Mouse (Mus musculus): Measurements from ENCODE around the gene Hdgf. TPM values are rescaled to one million over a fixed set of nuclear protein-coding genes. Genes with fewer than 3 reads are reported as not detected.

The Hdgf gene
- polyA plus RNA-seq, 1 experiment, result 169 TPM

GRCm38 (mm10) chr3:87948378-87949265 is 42.5 kb downstream of the Hdgf start, which contains the start of gene Crabp2:
Gene Crabp2, plus strand, starts transcription at chr3:87948666.
- TF ChIP-seq POLR2A (IDR thresholded peaks at IDR 0.05; ENCODE audit: extremely low read depth, insufficient read depth, low read length), result no peak
- no peak for TF ChIP-seq CTCF (IDR thresholded peaks at IDR 0.05; ENCODE audit: extremely low read depth, insufficient read depth, low read length)
- Histone ChIP-seq H3K4me3 (ENCODE audit: insufficient read depth, low read length) (peak within 1 kb of the TSS; percentile 15; the same call in 1 of the 2 replicates), H3K4me1 (ENCODE audit: control insufficient read depth, insufficient read depth, low read length) (peaks cover 3% of the 10 kb centered on the region; the same call in 1 of the 2 replicates)

GRCm38 (mm10) chr3:87949266-87949954 is 43.3 kb downstream of the Hdgf start:
- Histone ChIP-seq H3K4me1 (ENCODE audit: control insufficient read depth, insufficient read depth, low read length) (peaks cover 3% of the 10 kb centered on the region; the same call in 1 of the 2 replicates), H3K27ac (ENCODE audit: insufficient read depth, low read length) (no peak overlapping the region), H3K4me3 (ENCODE audit: insufficient read depth, low read length) (no peak overlapping the region)
- TF ChIP-seq POLR2A (IDR thresholded peaks at IDR 0.05; ENCODE audit: extremely low read depth, insufficient read depth, low read length) (no peak), CTCF (IDR thresholded peaks at IDR 0.05; ENCODE audit: extremely low read depth, insufficient read depth, low read length) (no peak)

More at GRCm38 (mm10) chr3:87948378-87949265, 42.5 kb downstream of the Hdgf start, which contains the start of gene Crabp2:
- no peak within 1 kb of the TSS for H3K27ac ChIP-seq (ENCODE audit: insufficient read depth, low read length)

GRCm38 (mm10) chr3:87949955-87950515 is 43.9 kb downstream of the Hdgf start:
- Histone ChIP-seq H3K4me3 (ENCODE audit: insufficient read depth, low read length) (no peak overlapping the region), H3K27ac (ENCODE audit: insufficient read depth, low read length) (no peak overlapping the region), H3K4me1 (ENCODE audit: control insufficient read depth, insufficient read depth, low read length) (peaks cover 3% of the 10 kb centered on the region; the same call in 1 of the 2 replicates)
- TF ChIP-seq POLR2A (IDR thresholded peaks at IDR 0.05; ENCODE audit: extremely low read depth, insufficient read depth, low read length), result no peak

GRCm38 (mm10) chr3:87951946-87952345 is 45.8 kb downstream of the Hdgf start:
- Histone ChIP-seq H3K4me3 (ENCODE audit: insufficient read depth, low read length) (no peak overlapping the region), H3K27ac (ENCODE audit: insufficient read depth, low read length) (no peak overlapping the region), H3K4me1 (ENCODE audit: control insufficient read depth, insufficient read depth, low read length) (peaks cover 3% of the 10 kb centered on the region; the same call in 1 of the 2 replicates)
- no peak for TF ChIP-seq CTCF (IDR thresholded peaks at IDR 0.05; ENCODE audit: extremely low read depth, insufficient read depth, low read length)
- no peak for TF ChIP-seq POLR2A (IDR thresholded peaks at IDR 0.05; ENCODE audit: extremely low read depth, insufficient read depth, low read length)

- Histone ChIP-seq H3K27ac (ENCODE audit: insufficient read depth, low read length) (no peak overlapping the region), H3K4me1 (ENCODE audit: control insufficient read depth, insufficient read depth, low read length) (peaks cover under 1% of the 10 kb centered on the region; the same call in 1 of the 2 replicates), H3K4me3 (ENCODE audit: insufficient read depth, low read length) (no peak overlapping the region)
- TF ChIP-seq CTCF (IDR thresholded peaks at IDR 0.05; ENCODE audit: extremely low read depth, insufficient read depth, low read length) (no peak), POLR2A (IDR thresholded peaks at IDR 0.05; ENCODE audit: extremely low read depth, insufficient read depth, low read length) (no peak)
These were observed 46.3 kb downstream of the Hdgf start for GRCm38 (mm10) chr3:87952440-87952839.

GRCm38 (mm10) chr3:87958056-87958455 is 51.9 kb downstream of the Hdgf start:
- H3K27ac ChIP-seq (ENCODE audit: insufficient read depth, low read length), result no peak overlapping the region
- no peak overlapping the region for H3K4me3 ChIP-seq (ENCODE audit: insufficient read depth, low read length)
- no peak for TF ChIP-seq CTCF (IDR thresholded peaks at IDR 0.05; ENCODE audit: extremely low read depth, insufficient read depth, low read length)
- no peak for TF ChIP-seq POLR2A (IDR thresholded peaks at IDR 0.05; ENCODE audit: extremely low read depth, insufficient read depth, low read length)
- H3K4me1 ChIP-seq (ENCODE audit: control insufficient read depth, insufficient read depth, low read length), result no peaks in the 10 kb centered on the region

- H3K4me1 ChIP-seq (ENCODE audit: control insufficient read depth, insufficient read depth, low read length), result no peaks in the 10 kb centered on the region
- no peak overlapping the region for H3K27ac ChIP-seq (ENCODE audit: insufficient read depth, low read length)
- no peak overlapping the region for H3K4me3 ChIP-seq (ENCODE audit: insufficient read depth, low read length)
- no peak for TF ChIP-seq CTCF (IDR thresholded peaks at IDR 0.05; ENCODE audit: extremely low read depth, insufficient read depth, low read length)
- TF ChIP-seq POLR2A (IDR thresholded peaks at IDR 0.05; ENCODE audit: extremely low read depth, insufficient read depth, low read length), result no peak
These were observed 52.4 kb downstream of the Hdgf start for GRCm38 (mm10) chr3:87958476-87958875.

GRCm38 (mm10) chr3:87958967-87959366 is 52.8 kb downstream of the Hdgf start:
- TF ChIP-seq POLR2A (IDR thresholded peaks at IDR 0.05; ENCODE audit: extremely low read depth, insufficient read depth, low read length) (no peak), CTCF (IDR thresholded peaks at IDR 0.05; ENCODE audit: extremely low read depth, insufficient read depth, low read length) (no peak)
- Histone ChIP-seq H3K27ac (ENCODE audit: insufficient read depth, low read length) (no peak overlapping the region), H3K4me1 (ENCODE audit: control insufficient read depth, insufficient read depth, low read length) (no peaks in the 10 kb centered on the region), H3K4me3 (ENCODE audit: insufficient read depth, low read length) (no peak overlapping the region)

GRCm38 (mm10) chr3:87959371-87959770 is 53.2 kb downstream of the Hdgf start:
- H3K27ac ChIP-seq (ENCODE audit: insufficient read depth, low read length), result no peak overlapping the region
- no peak for TF ChIP-seq POLR2A (IDR thresholded peaks at IDR 0.05; ENCODE audit: extremely low read depth, insufficient read depth, low read length)
- H3K4me3 ChIP-seq (ENCODE audit: insufficient read depth, low read length), result no peak overlapping the region
- H3K4me1 ChIP-seq (ENCODE audit: control insufficient read depth, insufficient read depth, low read length), result no peaks in the 10 kb centered on the region

Measured in cortical plate, adult 2 months (tissue).